Mouse (Mus musculus) spleen, adult 2 months (tissue): ENCODE measurements around the gene Gadd45gip1. TPM values are rescaled to one million over a fixed set of nuclear protein-coding genes. Genes with fewer than 3 reads are reported as not detected.

Experiments used
- DNase-seq, 2 experiments: peaks; one replicate each; pipeline versions ENCODE4 v3.0.0 to v3.0.0-alpha.2; 2012 to 2021; ENCODE audit warnings: low spot score in 2 of 2, low read depth in 1 of 2
- H3K27ac ChIP-seq: fragments of 200-500 bp; 2 replicates; pipeline ENCODE4 v1.5.1; 2012; ENCODE audit warnings: low read length, inconsistent platforms; ENCODE audit not compliant: insufficient read depth
- H3K27me3 ChIP-seq: fragments of 200-500 bp; 2 replicates; pipeline ENCODE4 v1.6.1; 2012; ENCODE audit warnings: mild to moderate bottlenecking, moderate library complexity, low read length, inconsistent platforms; ENCODE audit not compliant: control insufficient read depth, insufficient read depth
- H3K36me3 ChIP-seq: fragments of 200-500 bp; 2 replicates; pipeline ENCODE4 v1.6.1; 2012; ENCODE audit warnings: mild to moderate bottlenecking, low read length, inconsistent platforms; ENCODE audit not compliant: control insufficient read depth, insufficient read depth
- H3K4me1 ChIP-seq: fragments of 200-500 bp; 2 replicates; pipeline ENCODE4 v1.6.1; 2011; ENCODE audit warnings: inconsistent platforms; ENCODE audit not compliant: control insufficient read depth, insufficient read depth, insufficient read length
- H3K4me3 ChIP-seq: fragments of 200-500 bp; 2 replicates; pipeline ENCODE4 v1.5.1; 2011; ENCODE audit warnings: mild to moderate bottlenecking, inconsistent platforms; ENCODE audit not compliant: insufficient read depth, insufficient read length; ENCODE audit errors: extremely low read depth
- CTCF ChIP-seq: fragments of 200-500 bp; IDR thresholded peaks from 2 replicates; pipeline ENCODE4 v1.5.1; 2011; ENCODE audit warnings: mild to moderate bottlenecking, inconsistent platforms; ENCODE audit not compliant: insufficient read depth, insufficient read length, insufficient replicate concordance; ENCODE audit errors: extremely low read depth
- POLR2A ChIP-seq: fragments of 200-500 bp; IDR thresholded peaks from 2 replicates; pipeline ENCODE4 v1.6.1; 2011; ENCODE audit warnings: low read depth, low read length, inconsistent platforms
- WGBS: fragments of 180-500 bp; shearing (Covaris S2); methylation state at CpG from one replicate; pipeline ENCODE4 v1.1.7; 2018; 5-methylcytosine and 5-hydroxymethylcytosine counted together
- polyA plus RNA-seq: library from polyadenylated mRNA; depleted of rRNA; stranded (reverse); fragments of >200 nt; gene quantifications from 2 replicates; pipeline ENCODE4 v1.2.3, GENCODE M21; 2012

Gadd45gip1 gene
- polyA plus RNA-seq, 1 experiment: 20.3 TPM

- no peak for DNase-seq
- Histone ChIP-seq H3K36me3 (peaks cover 26% of the 10 kb centered on the region), H3K4me3 (no peak overlapping the region), H3K27ac (no peak overlapping the region), H3K4me1 (peaks cover 10% of the 10 kb centered on the region; the same call in 1 of the 2 replicates), H3K27me3 (no peaks in the 10 kb centered on the region)
- 84% methylated on average over 9 of the region's 9 CpGs for WGBS
- TF ChIP-seq CTCF (no peak), POLR2A (no peak)
Observed at GRCm38 (mm10) chr8:84844397-84845070, 13.2 kb downstream of the Gadd45gip1 start.

GRCm38 (mm10) chr8:84845355-84846093 is 14.2 kb downstream of the Gadd45gip1 start:
- H3K27ac ChIP-seq: peak overlapping the region; percentile 89
- WGBS: 9% methylated on average over 12 of the region's 12 CpGs
- H3K4me1 ChIP-seq: peaks cover 10% of the 10 kb centered on the region; the same call in 1 of the 2 replicates
- 0 out of 2 replicates have a peak, but pooled peaks have one; percentile 8 for TF ChIP-seq CTCF
- TF ChIP-seq POLR2A: no peak
- peak overlapping the region; percentile 73 for H3K4me3 ChIP-seq
- peaks cover 26% of the 10 kb centered on the region for H3K36me3 ChIP-seq
- H3K27me3 ChIP-seq: no peaks in the 10 kb centered on the region
- DNase-seq: peak in 1 of 2 experiments; percentile 38

- DNase-seq: no peak
- Histone ChIP-seq H3K4me1 (peaks cover 10% of the 10 kb centered on the region; the same call in 1 of the 2 replicates), H3K27me3 (no peaks in the 10 kb centered on the region), H3K36me3 (peaks cover 26% of the 10 kb centered on the region), H3K27ac (peak overlapping the region; percentile 89), H3K4me3 (peak overlapping the region; percentile 73)
- no peak for TF ChIP-seq POLR2A
- TF ChIP-seq CTCF: no peak
- under 1% methylated on average over 30 of the region's 30 CpGs for WGBS
Observed at GRCm38 (mm10) chr8:84846094-84846721, 14.9 kb downstream of the Gadd45gip1 start.

- H3K36me3 ChIP-seq: peaks cover 22% of the 10 kb centered on the region
- peak within 1 kb of the TSS; percentile 73 for H3K4me3 ChIP-seq
- H3K27me3 ChIP-seq: no peaks in the 10 kb centered on the region
- DNase-seq: peak; percentile 99 to 100
- peaks cover 10% of the 10 kb centered on the region; the same call in 1 of the 2 replicates for H3K4me1 ChIP-seq
- no peak for TF ChIP-seq CTCF
- peak; percentile 99 for TF ChIP-seq POLR2A
- peak within 1 kb of the TSS; percentile 94 for H3K27ac ChIP-seq
- WGBS: under 1% methylated on average over 55 of the region's 55 CpGs
Observed at GRCm38 (mm10) chr8:84846722-84847572, 15.6 kb downstream of the Gadd45gip1 start, which contains the start of gene Calr. Gene Calr (minus strand): TSS chr8:84846934.

GRCm38 (mm10) chr8:84847684-84848435 is 16.5 kb downstream of the Gadd45gip1 start:
- Histone ChIP-seq H3K27ac (peak overlapping the region; percentile 94), H3K4me1 (peaks cover 10% of the 10 kb centered on the region; the same call in 1 of the 2 replicates), H3K4me3 (peak overlapping the region; percentile 71; the same call in 1 of the 2 replicates), H3K27me3 (no peaks in the 10 kb centered on the region), H3K36me3 (peaks cover 16% of the 10 kb centered on the region)
- TF ChIP-seq POLR2A: no peak
- no peak for TF ChIP-seq CTCF
- no peak for DNase-seq
- 6% methylated on average over 6 of the region's 6 CpGs for WGBS
